Mouse (Mus musculus) lung, embryonic 14.5 days (tissue): ENCODE measurements at regions not wholly inside any gene's neighbourhood (a gene's known extent, or its start where the extent isn't known, plus 50 kb on each side); places are given as distances from the start of the nearest gene placed in this dataset.

Source experiments
- ATAC-seq: fragments of 200-750 bp; cut with Nextera tagmentation; 2 replicates; pipeline ENCODE4 v1.8.0; 2017; ENCODE audit warnings: mild to moderate bottlenecking, moderate TSS enrichment, moderate library complexity; ENCODE audit not compliant: insufficient read depth
- DNase-seq: peaks from one replicate; pipeline ENCODE4 v3.0.0-alpha.2; 2015
- H3K27ac ChIP-seq: fragments of 300-500 bp; sonication (generic); 2 replicates; pipeline ENCODE4 v1.5.1; 2014; ENCODE audit warnings: low read depth, mild to moderate bottlenecking, moderate library complexity
- H3K27me3 ChIP-seq: fragments of 300-500 bp; sonication (generic); 2 replicates; pipeline ENCODE4 v1.6.1; 2014; ENCODE audit warnings: low read length, control low read depth; ENCODE audit not compliant: insufficient read depth
- H3K36me3 ChIP-seq: fragments of 300-500 bp; sonication (generic); 2 replicates; pipeline ENCODE4 v1.6.1; 2014; ENCODE audit warnings: control low read depth; ENCODE audit not compliant: insufficient read depth
- H3K4me1 ChIP-seq: fragments of 300-500 bp; sonication (generic); 2 replicates; pipeline ENCODE4 v1.6.1; 2014; ENCODE audit warnings: antibody characterized with exemption, control low read depth; ENCODE audit not compliant: insufficient read depth
- H3K4me2 ChIP-seq: fragments of 300-500 bp; sonication (generic); 2 replicates; pipeline ENCODE4 v1.6.1; 2014; ENCODE audit warnings: mild to moderate bottlenecking
- H3K4me3 ChIP-seq: fragments of 300-500 bp; sonication (generic); 2 replicates; pipeline ENCODE4 v1.5.1; 2014; ENCODE audit warnings: low read depth, low read length
- H3K9ac ChIP-seq: fragments of 300-500 bp; sonication (generic); 2 replicates; pipeline ENCODE4 v1.6.1; 2014
- H3K9me3 ChIP-seq: fragments of 300-500 bp; sonication (generic); 2 replicates; pipeline ENCODE4 v1.6.1; 2016; ENCODE audit warnings: low read depth, low read length, control low read depth
- CTCF ChIP-seq: IDR thresholded peaks from 2 replicates; pipeline ENCODE4 v1.5.1; 2016; ENCODE audit warnings: antibody characterized with exemption, low read depth
- WGBS: fragments of 180-500 bp; shearing (Covaris S2); extraction: QIAGEN DNeasy Blood & Tissue Kit; methylation state at CpG from one replicate; pipeline ENCODE4 v1.1.7; 2014; 5-methylcytosine and 5-hydroxymethylcytosine counted together

- no peak overlapping the region for H3K4me2 ChIP-seq
- H3K27ac ChIP-seq: no peak overlapping the region
- DNase-seq (no peak), ATAC-seq (no peak)
- no peak for TF ChIP-seq CTCF
- H3K4me3 ChIP-seq: no peak overlapping the region
- no peak overlapping the region for H3K9ac ChIP-seq
- no peaks in the 10 kb centered on the region for H3K27me3 ChIP-seq
- no peaks in the 10 kb centered on the region for H3K36me3 ChIP-seq
- no peaks in the 10 kb centered on the region for H3K4me1 ChIP-seq
- 0 out of 2 replicates have a peak, but pooled peaks cover 2% of the 10 kb centered on the region for H3K9me3 ChIP-seq
Observed at GRCm38 (mm10) chr7:116596914-116597313, 92.7 kb downstream of the Nucb2 start.

DNA sequence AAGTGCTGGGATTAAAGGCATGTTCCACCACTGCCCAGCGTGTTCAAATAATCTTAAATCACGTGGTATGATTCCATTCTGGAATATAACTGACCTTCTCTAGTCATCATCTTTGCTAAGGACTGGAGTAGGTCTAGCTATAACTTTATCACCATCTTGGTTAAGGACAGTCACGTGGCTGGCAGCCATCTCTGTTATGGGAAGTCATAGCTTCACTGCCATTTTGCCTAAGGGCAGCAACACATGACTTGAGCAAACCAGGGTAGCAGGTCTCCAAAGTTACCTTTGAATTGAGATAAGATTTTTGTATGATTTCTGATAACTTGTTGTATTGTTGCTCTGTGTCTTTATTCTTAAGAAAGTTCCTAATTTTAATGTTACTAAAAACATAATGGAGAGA is 96.2 kb downstream of the Nucb2 start:
- Histone ChIP-seq H3K4me3 (no peak overlapping the region), H3K27me3 (no peaks in the 10 kb centered on the region), H3K9me3 (0 out of 2 replicates have a peak, but pooled peaks cover 2% of the 10 kb centered on the region), H3K9ac (no peak overlapping the region), H3K4me1 (no peaks in the 10 kb centered on the region), H3K4me2 (no peak overlapping the region), H3K36me3 (no peaks in the 10 kb centered on the region), H3K27ac (no peak overlapping the region)
- no peak for ATAC-seq
- DNase-seq: no peak
- TF ChIP-seq CTCF: no peak
- 77% methylated on average over 3 of the region's 3 CpGs for WGBS

GRCm38 (mm10) chr7:116603167-116603839 is 99.1 kb downstream of the Nucb2 start:
- Histone ChIP-seq H3K4me1 (no peaks in the 10 kb centered on the region), H3K4me3 (no peak overlapping the region), H3K27me3 (no peaks in the 10 kb centered on the region), H3K9me3 (0 out of 2 replicates have a peak, but pooled peaks cover 2% of the 10 kb centered on the region), H3K4me2 (no peak overlapping the region), H3K36me3 (no peaks in the 10 kb centered on the region), H3K27ac (no peak overlapping the region), H3K9ac (no peak overlapping the region)
- ATAC-seq (no peak), DNase-seq (no peak)
- 67% methylated on average over 6 of the region's 6 CpGs for WGBS
- TF ChIP-seq CTCF: no peak

GRCm38 (mm10) chr7:116603840-116604194 is 99.6 kb downstream of the Nucb2 start:
- Histone ChIP-seq H3K9me3 (0 out of 2 replicates have a peak, but pooled peaks cover 2% of the 10 kb centered on the region), H3K4me3 (no peak overlapping the region), H3K27ac (no peak overlapping the region), H3K4me1 (no peaks in the 10 kb centered on the region), H3K4me2 (no peak overlapping the region), H3K9ac (no peak overlapping the region), H3K36me3 (no peaks in the 10 kb centered on the region), H3K27me3 (no peaks in the 10 kb centered on the region)
- TF ChIP-seq CTCF: no peak
- WGBS: 76% methylated on average over 3 of the region's 3 CpGs
- ATAC-seq: no peak
- no peak for DNase-seq

DNA sequence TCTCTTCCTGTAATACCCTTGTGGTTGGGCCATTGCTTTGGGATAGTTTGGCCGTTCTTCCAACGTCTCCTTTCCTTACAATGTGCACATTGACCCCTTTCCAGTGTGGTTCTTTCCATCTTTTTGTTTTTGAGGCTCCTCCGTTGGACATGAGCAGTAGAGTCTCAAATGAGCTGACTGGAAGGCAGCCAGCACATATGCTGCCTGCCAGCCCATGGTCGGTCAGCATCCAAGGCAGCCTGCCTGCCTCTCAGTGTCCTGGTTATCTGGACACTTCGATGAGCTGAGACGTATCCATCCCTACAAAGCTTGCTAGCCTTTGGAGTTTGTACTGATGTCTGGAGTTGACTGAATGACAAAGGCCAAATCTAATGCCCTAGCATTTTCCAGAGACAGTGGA is 102.1 kb downstream of the Nucb2 start:
- ATAC-seq (no peak), DNase-seq (peak; percentile 61)
- Histone ChIP-seq H3K27ac (no peak overlapping the region), H3K9ac (no peak overlapping the region), H3K4me2 (no peak overlapping the region), H3K27me3 (no peaks in the 10 kb centered on the region), H3K36me3 (no peaks in the 10 kb centered on the region), H3K4me1 (no peaks in the 10 kb centered on the region), H3K4me3 (no peak overlapping the region), H3K9me3 (no peaks in the 10 kb centered on the region)
- WGBS: 58% methylated on average over 6 of the region's 6 CpGs
- no peak for TF ChIP-seq CTCF

GRCm38 (mm10) chr7:116606751-116607483 is 102.7 kb downstream of the Nucb2 start:
- 68% methylated on average over 6 of the region's 6 CpGs for WGBS
- no peak for TF ChIP-seq CTCF
- Histone ChIP-seq H3K36me3 (no peaks in the 10 kb centered on the region), H3K9me3 (no peaks in the 10 kb centered on the region), H3K27ac (no peak overlapping the region), H3K27me3 (no peaks in the 10 kb centered on the region), H3K4me1 (no peaks in the 10 kb centered on the region), H3K4me2 (no peak overlapping the region), H3K4me3 (no peak overlapping the region), H3K9ac (no peak overlapping the region)
- DNase-seq (no peak), ATAC-seq (peak; percentile 26; the same call in 1 of the 2 replicates)

DNA sequence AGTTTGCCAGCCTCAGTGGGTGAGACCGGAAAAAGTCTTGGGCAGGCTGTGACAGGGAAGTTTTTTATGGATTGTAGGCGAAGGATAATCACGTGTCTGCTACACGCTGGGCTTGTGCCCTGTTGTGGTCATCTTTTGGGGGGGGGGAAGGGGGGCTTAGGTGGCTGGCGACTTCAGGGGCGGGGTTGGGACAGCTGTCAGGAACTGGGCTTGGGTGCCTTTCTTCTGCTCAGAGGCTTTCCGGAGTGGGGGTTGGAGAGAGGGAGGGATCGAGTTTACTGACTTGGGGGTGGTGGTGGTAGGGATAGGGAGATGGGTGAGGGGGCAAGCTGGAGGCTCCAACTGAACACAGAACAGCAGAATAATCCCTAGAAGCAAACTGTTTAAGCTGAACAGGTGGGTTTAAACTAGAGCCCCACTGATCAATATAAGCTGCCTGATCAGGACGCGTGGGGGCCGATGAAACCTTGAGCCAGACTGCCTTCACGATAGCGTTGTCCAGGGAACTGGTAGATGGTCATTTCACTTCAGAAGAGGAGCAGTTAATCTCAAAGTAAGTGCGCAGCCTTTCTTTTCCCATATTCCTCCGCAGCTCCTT is 103.6 kb downstream of the Nucb2 start:
- H3K9me3 ChIP-seq: no peaks in the 10 kb centered on the region
- no peaks in the 10 kb centered on the region for H3K36me3 ChIP-seq
- peak overlapping the region; percentile 24 for H3K4me3 ChIP-seq
- H3K9ac ChIP-seq: no peak overlapping the region; the same call in 1 of the 2 replicates
- H3K27ac ChIP-seq: no peak overlapping the region
- H3K4me2 ChIP-seq: peak overlapping the region; percentile 65
- no peaks in the 10 kb centered on the region for H3K4me1 ChIP-seq
- 2% methylated on average over 15 of the region's 15 CpGs for WGBS
- peak; percentile 42; the same call in 1 of the 2 replicates for ATAC-seq
- no peaks in the 10 kb centered on the region for H3K27me3 ChIP-seq
- DNase-seq: no peak
- no peak for TF ChIP-seq CTCF
